Mouse (Mus musculus) forebrain, postnatal 0 days (tissue): ENCODE results near the gene Sla2. TPM values are rescaled to one million over a fixed set of nuclear protein-coding genes. Genes with fewer than 3 reads are reported as not detected.

Source experiments
- ATAC-seq: fragments of 200-750 bp; cut with Nextera tagmentation; 2 replicates; pipeline ENCODE4 v1.8.0; 2017; ENCODE audit warnings: mild to moderate bottlenecking, moderate library complexity
- DNase-seq: peaks from one replicate; pipeline ENCODE4 v3.0.0-alpha.2; 2015
- H3K27ac ChIP-seq: fragments of 300-500 bp; sonication (generic); 2 replicates; pipeline ENCODE4 v1.5.1; 2014; ENCODE audit warnings: low read depth, mild to moderate bottlenecking, antibody characterized with exemption, low read length, moderate library complexity, mixed read lengths
- H3K27me3 ChIP-seq: fragments of 300-500 bp; sonication (generic); 2 replicates; pipeline ENCODE4 v1.6.1; 2014; ENCODE audit warnings: mild to moderate bottlenecking, low read length, mixed read lengths; ENCODE audit not compliant: insufficient read depth
- H3K36me3 ChIP-seq: fragments of 300-500 bp; sonication (generic); 2 replicates; pipeline ENCODE4 v1.6.1; 2014; ENCODE audit warnings: mild to moderate bottlenecking, moderate library complexity; ENCODE audit not compliant: insufficient read depth
- H3K4me1 ChIP-seq: fragments of 300-500 bp; sonication (generic); 2 replicates; pipeline ENCODE4 v1.6.1; 2014; ENCODE audit warnings: antibody characterized with exemption; ENCODE audit not compliant: insufficient read depth
- H3K4me2 ChIP-seq: fragments of 300-500 bp; sonication (generic); 2 replicates; pipeline ENCODE4 v1.6.1; 2014; ENCODE audit warnings: low read depth, mild to moderate bottlenecking, moderate library complexity
- H3K4me3 ChIP-seq: fragments of 300-500 bp; sonication (generic); 2 replicates; pipeline ENCODE4 v1.5.1; 2014; ENCODE audit warnings: low read depth, low read length, mixed read lengths
- H3K9ac ChIP-seq: fragments of 300-500 bp; sonication (generic); 2 replicates; pipeline ENCODE4 v1.6.1; 2014; ENCODE audit warnings: mild to moderate bottlenecking
- H3K9me3 ChIP-seq: fragments of 300-500 bp; sonication (generic); 2 replicates; pipeline ENCODE4 v1.6.1; 2016; ENCODE audit warnings: low read length
- CTCF ChIP-seq: sonication (generic); IDR thresholded peaks from 2 replicates; pipeline ENCODE4 v1.5.1; 2016; ENCODE audit warnings: antibody characterized with exemption, control low read depth, low read depth
- WGBS: fragments of 180-500 bp; shearing (Covaris S2); extraction: QIAGEN DNeasy Blood & Tissue Kit; methylation state at CpG from one replicate; pipeline ENCODE4 v1.1.7; 2014; 5-methylcytosine and 5-hydroxymethylcytosine counted together
- polyA plus RNA-seq: library from polyadenylated mRNA; unstranded; fragments of >200 nt; fragmentation: Nextera tagmentation; extraction: Ambion mirVana; gene quantifications from 2 replicates; pipeline ENCODE4 v1.2.1, GENCODE M21; 2015
- total RNA-seq: library from RNA; depleted of rRNA; stranded (reverse); fragments of >200 nt; gene quantifications from 2 replicates; pipeline ENCODE4 v1.2.3, GENCODE M21; 2014

Sla2 gene
- total and polyA plus RNA-seq, 2 experiments from 2014 or later: 0.19 TPM; not detected in 1

- no peak overlapping the region for H3K9ac ChIP-seq
- WGBS: 76% methylated on average over 3 of the region's 3 CpGs
- no peaks in the 10 kb centered on the region for H3K27me3 ChIP-seq
- H3K9me3 ChIP-seq: no peaks in the 10 kb centered on the region
- peaks cover 4% of the 10 kb centered on the region for H3K36me3 ChIP-seq
- ATAC-seq: no peak
- H3K4me3 ChIP-seq: no peak overlapping the region
- no peaks in the 10 kb centered on the region for H3K4me1 ChIP-seq
- no peak for TF ChIP-seq CTCF
- H3K27ac ChIP-seq: no peak overlapping the region
- no peak overlapping the region for H3K4me2 ChIP-seq
- no peak for DNase-seq
These were observed 7.5 kb downstream of the Sla2 start for GRCm38 (mm10) chr2:156879541-156879940.

- no peak overlapping the region for H3K27ac ChIP-seq
- peaks cover 18% of the 10 kb centered on the region for H3K36me3 ChIP-seq
- no peak overlapping the region for H3K4me2 ChIP-seq
- no peak for DNase-seq
- ATAC-seq: no peak
- H3K27me3 ChIP-seq: no peaks in the 10 kb centered on the region
- H3K9me3 ChIP-seq: no peaks in the 10 kb centered on the region
- H3K4me1 ChIP-seq: no peaks in the 10 kb centered on the region
- no peak overlapping the region for H3K4me3 ChIP-seq
- no peak for TF ChIP-seq CTCF
- no peak overlapping the region for H3K9ac ChIP-seq
- WGBS: 69% methylated on average over 9 of the region's 9 CpGs
These were observed 9.3 kb downstream of the Sla2 start for GRCm38 (mm10) chr2:156877726-156878125.

GRCm38 (mm10) chr2:156874760-156875510 lies 12.1 kb downstream of the Sla2 start:
- H3K9ac ChIP-seq: no peak overlapping the region
- 90% methylated on average over 4 of the region's 4 CpGs for WGBS
- DNase-seq (no peak), ATAC-seq (no peak)
- H3K27ac ChIP-seq: no peak overlapping the region
- H3K4me1 ChIP-seq: no peaks in the 10 kb centered on the region
- no peak overlapping the region for H3K4me3 ChIP-seq
- no peak for TF ChIP-seq CTCF
- no peaks in the 10 kb centered on the region for H3K9me3 ChIP-seq
- no peaks in the 10 kb centered on the region for H3K27me3 ChIP-seq
- H3K4me2 ChIP-seq: no peak overlapping the region
- H3K36me3 ChIP-seq: peaks cover 28% of the 10 kb centered on the region

GRCm38 (mm10) chr2:156874047-156874759 lies 12.8 kb downstream of the Sla2 start:
- DNase-seq: no peak
- no peaks in the 10 kb centered on the region for H3K4me1 ChIP-seq
- H3K36me3 ChIP-seq: peaks cover 35% of the 10 kb centered on the region
- no peak for ATAC-seq
- H3K9ac ChIP-seq: no peak overlapping the region
- no peak overlapping the region for H3K4me2 ChIP-seq
- WGBS: 93% methylated on average over 8 of the region's 8 CpGs
- H3K27me3 ChIP-seq: no peaks in the 10 kb centered on the region
- H3K4me3 ChIP-seq: no peak overlapping the region
- no peak for TF ChIP-seq CTCF
- no peak overlapping the region for H3K27ac ChIP-seq
- H3K9me3 ChIP-seq: no peaks in the 10 kb centered on the region

- peak; percentile 55; the same call in 1 of the 2 replicates for ATAC-seq
- H3K36me3 ChIP-seq: peaks cover 40% of the 10 kb centered on the region
These were observed 13.4 kb downstream of the Sla2 start for GRCm38 (mm10) chr2:156873629-156874028.

GRCm38 (mm10) chr2:156870519-156870918 lies 16.5 kb downstream of the Sla2 start:
- WGBS: 43% methylated on average over 6 of the region's 6 CpGs
- H3K36me3 ChIP-seq: peaks cover 62% of the 10 kb centered on the region

More at GRCm38 (mm10) chr2:156873629-156874028, 13.4 kb downstream of the Sla2 start:
- Histone ChIP-seq H3K27me3 (no peaks in the 10 kb centered on the region), H3K4me2 (no peak overlapping the region), H3K9ac (no peak overlapping the region), H3K27ac (no peak overlapping the region), H3K4me1 (no peaks in the 10 kb centered on the region), H3K9me3 (no peaks in the 10 kb centered on the region), H3K4me3 (no peak overlapping the region)
- DNase-seq: peak; percentile 82
- 20% methylated on average over 5 of the region's 5 CpGs for WGBS
- TF ChIP-seq CTCF: peak; percentile 86

GRCm38 (mm10) chr2:156869554-156869953 lies 17.4 kb downstream of the Sla2 start:
- DNase-seq (no peak), ATAC-seq (no peak)
- H3K4me3 ChIP-seq: no peak overlapping the region
- no peak overlapping the region for H3K4me2 ChIP-seq
- no peaks in the 10 kb centered on the region for H3K4me1 ChIP-seq
- WGBS: 89% methylated on average over 7 of the region's 7 CpGs
- no peaks in the 10 kb centered on the region for H3K27me3 ChIP-seq
- H3K36me3 ChIP-seq: peaks cover 65% of the 10 kb centered on the region
- no peaks in the 10 kb centered on the region for H3K9me3 ChIP-seq
- H3K9ac ChIP-seq: no peak overlapping the region
- no peak for TF ChIP-seq CTCF
- H3K27ac ChIP-seq: no peak overlapping the region

More at GRCm38 (mm10) chr2:156870519-156870918, 16.5 kb downstream of the Sla2 start:
- Histone ChIP-seq H3K4me3 (no peak overlapping the region), H3K4me2 (no peak overlapping the region), H3K27me3 (no peaks in the 10 kb centered on the region), H3K9ac (no peak overlapping the region), H3K9me3 (no peaks in the 10 kb centered on the region), H3K4me1 (no peaks in the 10 kb centered on the region), H3K27ac (no peak overlapping the region)
- TF ChIP-seq CTCF: no peak
- no peak for DNase-seq
- no peak for ATAC-seq
